Mouse (Mus musculus): ENCODE results near the gene 2310061I04Rik. TPM values are rescaled to one million over a fixed set of nuclear protein-coding genes. Genes with fewer than 3 reads are reported as not detected.

2310061I04Rik gene
- polyA plus RNA-seq, 1 experiment from 2014 or later: 15.6 TPM

GRCm38 (mm10) chr17:35920862-35921562, 23.8 kb upstream of the 2310061I04Rik start:
- Histone ChIP-seq H3K36me3 (replicated peaks; ENCODE audit: insufficient read depth, low read length) (peaks cover 44% of the 10 kb centered on the region), H3K9me3 (ENCODE audit: low read length) (no peaks in the 10 kb centered on the region), H3K27me3 (ENCODE audit: insufficient read depth, low read length) (no peaks in the 10 kb centered on the region), H3K4me1 (ENCODE audit: insufficient read depth) (peaks cover 39% of the 10 kb centered on the region), H3K27ac (ENCODE audit: low read depth) (peak overlapping the region; percentile 100), H3K9ac (replicated peaks) (peak overlapping the region; percentile 94; the same call in 1 of the 2 replicates), H3K4me3 (ENCODE audit: low read depth, low read length) (no peak overlapping the region), H3K4me2 (ENCODE audit: low read depth, low read length) (peak overlapping the region; percentile 76)
- WGBS (ENCODE audit: insufficient replicate concordance): 81% methylated on average over 5 of the region's 5 CpGs
- TF ChIP-seq EP300 (IDR thresholded peaks at IDR 0.05; ENCODE audit: low read depth) (no peak), CTCF (IDR thresholded peaks at IDR 0.05; ENCODE audit: low read depth) (peak; percentile 78)
- DNase-seq (no peak), ATAC-seq (no peak)

GRCm38 (mm10) chr17:35920384-35920783, 23.2 kb upstream of the 2310061I04Rik start:
- DNase-seq: no peak
- peak overlapping the region; percentile 94 for H3K9ac ChIP-seq (replicated peaks)
- no peak for ATAC-seq
- WGBS (ENCODE audit: insufficient replicate concordance): 62% methylated on average over 1 of the region's 1 CpGs
- H3K36me3 ChIP-seq (replicated peaks; ENCODE audit: insufficient read depth, low read length): peaks cover 38% of the 10 kb centered on the region
- peaks cover 39% of the 10 kb centered on the region for H3K4me1 ChIP-seq (ENCODE audit: insufficient read depth)
- H3K9me3 ChIP-seq (ENCODE audit: low read length): no peaks in the 10 kb centered on the region
- peak overlapping the region; percentile 63; the same call in 1 of the 2 replicates for H3K4me3 ChIP-seq (ENCODE audit: low read depth, low read length)
- no peaks in the 10 kb centered on the region for H3K27me3 ChIP-seq (ENCODE audit: insufficient read depth, low read length)
- peak overlapping the region; percentile 76 for H3K4me2 ChIP-seq (ENCODE audit: low read depth, low read length)
- TF ChIP-seq EP300 (IDR thresholded peaks at IDR 0.05; ENCODE audit: low read depth): no peak
- TF ChIP-seq CTCF (IDR thresholded peaks at IDR 0.05; ENCODE audit: low read depth): no peak
- H3K27ac ChIP-seq (ENCODE audit: low read depth): peak overlapping the region; percentile 100

- Histone ChIP-seq H3K36me3 (replicated peaks; ENCODE audit: insufficient read depth, low read length) (peaks cover 33% of the 10 kb centered on the region), H3K4me2 (ENCODE audit: low read depth, low read length) (peak overlapping the region; percentile 76), H3K9me3 (ENCODE audit: low read length) (no peaks in the 10 kb centered on the region), H3K4me1 (ENCODE audit: insufficient read depth) (peaks cover 39% of the 10 kb centered on the region), H3K27me3 (ENCODE audit: insufficient read depth, low read length) (no peaks in the 10 kb centered on the region), H3K4me3 (ENCODE audit: low read depth, low read length) (peak overlapping the region; percentile 63), H3K27ac (ENCODE audit: low read depth) (peak overlapping the region; percentile 100), H3K9ac (replicated peaks) (peak overlapping the region; percentile 94)
- TF ChIP-seq EP300 (IDR thresholded peaks at IDR 0.05; ENCODE audit: low read depth) (peak; percentile 78), CTCF (IDR thresholded peaks at IDR 0.05; ENCODE audit: low read depth) (no peak)
- DNase-seq (peak; percentile 64), ATAC-seq (no peak; the same call in 1 of the 2 replicates)
- WGBS (ENCODE audit: insufficient replicate concordance): 26% methylated on average over 6 of the region's 6 CpGs
Measured at GRCm38 (mm10) chr17:35919864-35920301, 22.7 kb upstream of the 2310061I04Rik start.

GRCm38 (mm10) chr17:35919060-35919715, 22.0 kb upstream of the 2310061I04Rik start:
- H3K36me3 ChIP-seq (replicated peaks; ENCODE audit: insufficient read depth, low read length): peaks cover 29% of the 10 kb centered on the region
- no peak for TF ChIP-seq CTCF (IDR thresholded peaks at IDR 0.05; ENCODE audit: low read depth)
- TF ChIP-seq EP300 (IDR thresholded peaks at IDR 0.05; ENCODE audit: low read depth): peak; percentile 57; the same call in 1 of the 2 replicates
- WGBS (ENCODE audit: insufficient replicate concordance): 10% methylated on average over 7 of the region's 7 CpGs
- peak overlapping the region; percentile 100 for H3K27ac ChIP-seq (ENCODE audit: low read depth)
- H3K4me3 ChIP-seq (ENCODE audit: low read depth, low read length): peak overlapping the region; percentile 63
- H3K9me3 ChIP-seq (ENCODE audit: low read length): no peaks in the 10 kb centered on the region
- DNase-seq (peak; percentile 95), ATAC-seq (peak; percentile 21)
- H3K4me1 ChIP-seq (ENCODE audit: insufficient read depth): peaks cover 39% of the 10 kb centered on the region
- peak overlapping the region; percentile 94 for H3K9ac ChIP-seq (replicated peaks)
- no peaks in the 10 kb centered on the region for H3K27me3 ChIP-seq (ENCODE audit: insufficient read depth, low read length)
- peak overlapping the region; percentile 76 for H3K4me2 ChIP-seq (ENCODE audit: low read depth, low read length)

- peaks cover 39% of the 10 kb centered on the region for H3K4me1 ChIP-seq (ENCODE audit: insufficient read depth)
- TF ChIP-seq CTCF (IDR thresholded peaks at IDR 0.05; ENCODE audit: low read depth): no peak
- no peak; the same call in 1 of the 2 replicates for TF ChIP-seq EP300 (IDR thresholded peaks at IDR 0.05; ENCODE audit: low read depth)
- peak overlapping the region; percentile 100 for H3K27ac ChIP-seq (ENCODE audit: low read depth)
- no peaks in the 10 kb centered on the region for H3K27me3 ChIP-seq (ENCODE audit: insufficient read depth, low read length)
- WGBS (ENCODE audit: insufficient replicate concordance): under 1% methylated on average over 11 of the region's 11 CpGs
- H3K4me2 ChIP-seq (ENCODE audit: low read depth, low read length): peak overlapping the region; percentile 76
- H3K9ac ChIP-seq (replicated peaks): peak overlapping the region; percentile 94
- DNase-seq (peak; percentile 54), ATAC-seq (no peak)
- peak overlapping the region; percentile 63 for H3K4me3 ChIP-seq (ENCODE audit: low read depth, low read length)
- H3K36me3 ChIP-seq (replicated peaks; ENCODE audit: insufficient read depth, low read length): peaks cover 26% of the 10 kb centered on the region
- no peaks in the 10 kb centered on the region for H3K9me3 ChIP-seq (ENCODE audit: low read length)
Measured at GRCm38 (mm10) chr17:35918276-35919059, 21.2 kb upstream of the 2310061I04Rik start.

All from liver, postnatal 0 days (tissue).